Mouse (Mus musculus): ENCODE measurements around the gene A4galt. TPM values are rescaled to one million over a fixed set of nuclear protein-coding genes. Genes with fewer than 3 reads are reported as not detected.

The A4galt gene
- 22.1 and 29.7 TPM in 2 replicates for polyA plus RNA-seq (2012; rRNA removed; ENCODE audit: low replicate concordance)

DNA sequence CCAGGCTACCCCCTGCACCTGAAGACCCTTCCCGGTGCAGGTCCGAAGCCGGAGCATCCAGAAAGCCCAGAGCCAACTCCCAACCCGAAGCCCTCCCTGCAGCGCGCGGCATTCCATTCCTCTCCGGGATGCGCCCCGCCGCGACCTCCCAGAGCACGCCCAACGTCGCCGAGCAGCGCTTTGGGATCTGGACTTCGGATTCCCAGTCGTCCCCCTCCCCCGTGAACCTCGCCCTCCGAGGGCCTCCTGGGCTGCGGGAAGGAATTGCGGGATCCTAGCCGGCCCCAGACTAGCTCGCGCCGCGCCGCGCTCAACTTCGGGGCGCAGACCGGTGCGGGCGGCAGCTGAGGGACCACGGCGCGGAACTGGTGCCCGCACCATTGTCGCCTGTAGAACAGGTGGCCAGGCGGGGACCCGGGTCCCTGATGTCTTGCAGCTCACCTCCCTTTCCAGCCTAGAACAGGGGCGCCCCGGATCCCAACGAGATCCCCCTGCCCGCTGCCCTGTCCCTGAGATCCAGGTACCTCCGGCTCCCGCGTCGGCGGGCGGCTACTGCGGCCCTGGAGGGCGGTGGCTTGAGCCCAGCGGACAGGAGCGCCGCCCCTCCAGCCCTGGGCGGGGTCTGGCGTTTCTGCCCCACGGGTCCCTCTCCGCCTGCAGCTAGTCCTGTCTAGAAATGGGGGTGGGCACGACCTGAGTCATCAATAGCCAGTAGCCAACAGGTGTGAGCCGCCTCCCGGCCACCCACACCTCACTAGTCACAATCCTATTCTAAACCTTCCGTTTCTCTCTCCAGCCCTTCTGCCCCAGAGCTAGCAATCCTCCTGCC, at the start of gene A4galt:
Gene A4galt, minus strand, starts transcription at position 599 of the 829 bp plus-strand sequence.

Other genes starting within 250 kb of the A4galt start
- 17.0 and 26.0 TPM in 2 replicates for gene Nfam1, start 218.5 kb downstream of the A4galt start, polyA plus RNA-seq (2012; rRNA removed; ENCODE audit: low replicate concordance)
- gene Serhl, start 162.3 kb downstream of the A4galt start, polyA plus RNA-seq (2012; rRNA removed; ENCODE audit: low replicate concordance): 69.7 and 83.5 TPM in 2 replicates
- 108 and 127 TPM in 2 replicates for gene Rrp7a, start 129.0 kb downstream of the A4galt start, polyA plus RNA-seq (2012; rRNA removed; ENCODE audit: low replicate concordance)
- gene Poldip3, start 102.4 kb downstream of the A4galt start, polyA plus RNA-seq (2012; rRNA removed; ENCODE audit: low replicate concordance): 50.0 and 62.5 TPM in 2 replicates
- 193 and 222 TPM in 2 replicates for gene Cyb5r3, start 79.2 kb downstream of the A4galt start, polyA plus RNA-seq (2012; rRNA removed; ENCODE audit: low replicate concordance)
- 18.9 and 26.0 TPM in 2 replicates for gene Arfgap3, start 98.5 kb upstream of the A4galt start, polyA plus RNA-seq (2012; rRNA removed; ENCODE audit: low replicate concordance)
- 34.3 and 54.4 TPM in 2 replicates for gene Pacsin2, start 212.8 kb upstream of the A4galt start, polyA plus RNA-seq (2012; rRNA removed; ENCODE audit: low replicate concordance)